Mouse (Mus musculus): Measurements from ENCODE around the gene Rbmx2.

DNA sequence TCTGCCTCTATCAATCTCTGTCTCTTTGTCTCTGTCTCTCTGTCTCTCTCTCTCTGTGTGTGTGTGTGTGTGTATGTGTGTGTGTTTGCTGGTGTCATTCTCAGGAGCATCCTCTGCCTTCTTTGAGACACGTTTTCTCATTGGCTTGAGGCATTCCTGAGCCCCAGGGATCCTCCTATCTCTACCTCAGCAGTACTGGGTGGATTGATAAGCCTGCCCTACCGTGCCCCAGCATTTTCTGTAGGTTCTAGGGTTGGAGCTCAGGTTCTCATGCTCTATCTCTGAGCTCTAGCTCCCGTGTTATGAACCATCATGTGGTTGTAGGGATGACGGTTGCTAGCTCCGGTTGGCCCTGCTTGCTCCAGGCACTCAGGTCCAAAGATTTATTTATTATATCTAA, 10.9 kb upstream of the Rbmx2 start:
- TF ChIP-seq CTCF (IDR thresholded peaks at IDR 0.05; ENCODE audit: insufficient read depth, low read depth, low read length), result no peak
- TF ChIP-seq POLR2A (IDR thresholded peaks at IDR 0.05; ENCODE audit: insufficient read depth, low read depth, low read length), result no peak

Measured in olfactory bulb, adult 2 months (tissue).